Mouse (Mus musculus): ENCODE measurements around the gene Tmem138. TPM values are rescaled to one million over a fixed set of nuclear protein-coding genes. Genes with fewer than 3 reads are reported as not detected.
"Not testable (repeated sequence)": the region's sequence is repeated elsewhere in the genome, so short reads cannot be mapped to it uniquely, and the experiment has no call there.

Tmem138 gene
- polyA plus RNA-seq, 1 experiment = 12.7 TPM

GRCm38 (mm10) chr19:10580102-10580501 lies 2.9 kb upstream of the Tmem138 start:
- Histone ChIP-seq H3K36me3 (ENCODE audit: control insufficient read depth, insufficient read depth, low read length) (no peaks in the 10 kb centered on the region), H3K27me3 (replicated peaks; ENCODE audit: control insufficient read depth, insufficient read depth, low read length) (no peaks in the 10 kb centered on the region), H3K27ac (ENCODE audit: insufficient read depth, low read depth, low read length) (no peak overlapping the region), H3K4me3 (ENCODE audit: insufficient read depth, low read depth, low read length) (no peak overlapping the region), H3K4me1 (ENCODE audit: control insufficient read depth, insufficient read depth, low read length) (peaks cover 3% of the 10 kb centered on the region; the same call in 1 of the 2 replicates)
- WGBS = 86% methylated on average over 3 of the region's 3 CpGs
- TF ChIP-seq CTCF (conservative IDR thresholded peaks at IDR 0.05; ENCODE audit: insufficient read depth, insufficient read length, low read depth, low read length) (no peak), POLR2A (IDR thresholded peaks at IDR 0.05; ENCODE audit: low read depth, low read length) (no peak)
- DNase-seq = no peak

GRCm38 (mm10) chr19:10569627-10570026 lies 7.5 kb downstream of the Tmem138 start:
- H3K4me1 ChIP-seq (ENCODE audit: control insufficient read depth, insufficient read depth, low read length) = no peaks in the 10 kb centered on the region
- H3K36me3 ChIP-seq (ENCODE audit: control insufficient read depth, insufficient read depth, low read length) = peaks cover 2% of the 10 kb centered on the region; the same call in 1 of the 2 replicates
- WGBS = 95% methylated on average over 6 of the region's 6 CpGs
- no peak for DNase-seq
- H3K27me3 ChIP-seq (replicated peaks; ENCODE audit: control insufficient read depth, insufficient read depth, low read length) = no peaks in the 10 kb centered on the region
- no peak overlapping the region for H3K27ac ChIP-seq (ENCODE audit: insufficient read depth, low read depth, low read length)
- no peak overlapping the region for H3K4me3 ChIP-seq (ENCODE audit: insufficient read depth, low read depth, low read length)
- TF ChIP-seq CTCF (conservative IDR thresholded peaks at IDR 0.05; ENCODE audit: insufficient read depth, insufficient read length, low read depth, low read length) (no peak), POLR2A (IDR thresholded peaks at IDR 0.05; ENCODE audit: low read depth, low read length) (no peak)

GRCm38 (mm10) chr19:10565217-10565616 lies 11.9 kb downstream of the Tmem138 start:
- H3K27ac ChIP-seq (ENCODE audit: insufficient read depth, low read depth, low read length) = no peak overlapping the region
- no peak for DNase-seq
- no peaks in the 10 kb centered on the region for H3K4me1 ChIP-seq (ENCODE audit: control insufficient read depth, insufficient read depth, low read length)
- no peaks in the 10 kb centered on the region for H3K27me3 ChIP-seq (replicated peaks; ENCODE audit: control insufficient read depth, insufficient read depth, low read length)
- 55% methylated on average over 4 of the region's 4 CpGs for WGBS
- no peaks in the 10 kb centered on the region for H3K36me3 ChIP-seq (ENCODE audit: control insufficient read depth, insufficient read depth, low read length)
- no peak overlapping the region for H3K4me3 ChIP-seq (ENCODE audit: insufficient read depth, low read depth, low read length)
- TF ChIP-seq POLR2A (IDR thresholded peaks at IDR 0.05; ENCODE audit: low read depth, low read length) (no peak), CTCF (conservative IDR thresholded peaks at IDR 0.05; ENCODE audit: insufficient read depth, insufficient read length, low read depth, low read length) (no peak)

- Histone ChIP-seq H3K36me3 (ENCODE audit: control insufficient read depth, insufficient read depth, low read length) (no peaks in the 10 kb centered on the region), H3K4me3 (ENCODE audit: insufficient read depth, low read depth, low read length) (no peak overlapping the region), H3K27ac (ENCODE audit: insufficient read depth, low read depth, low read length) (no peak overlapping the region), H3K4me1 (ENCODE audit: control insufficient read depth, insufficient read depth, low read length) (no peaks in the 10 kb centered on the region), H3K27me3 (replicated peaks; ENCODE audit: control insufficient read depth, insufficient read depth, low read length) (no peaks in the 10 kb centered on the region)
- whole genome bisulfite sequencing = 84% methylated on average over 6 of the region's 6 CpGs
- DNase-seq = no peak
- no peak for TF ChIP-seq CTCF (conservative IDR thresholded peaks at IDR 0.05; ENCODE audit: insufficient read depth, insufficient read length, low read depth, low read length)
These were observed 12.9 kb downstream of the Tmem138 start for GRCm38 (mm10) chr19:10564278-10564677.

GRCm38 (mm10) chr19:10562351-10562750 lies 14.8 kb downstream of the Tmem138 start:
- TF ChIP-seq POLR2A (IDR thresholded peaks at IDR 0.05; ENCODE audit: low read depth, low read length) (no peak), CTCF (conservative IDR thresholded peaks at IDR 0.05; ENCODE audit: insufficient read depth, insufficient read length, low read depth, low read length) (no peak)
- Histone ChIP-seq H3K4me1 (ENCODE audit: control insufficient read depth, insufficient read depth, low read length) (no peaks in the 10 kb centered on the region), H3K27ac (ENCODE audit: insufficient read depth, low read depth, low read length) (peak overlapping the region; percentile 49; the same call in 1 of the 2 replicates), H3K27me3 (replicated peaks; ENCODE audit: control insufficient read depth, insufficient read depth, low read length) (no peaks in the 10 kb centered on the region), H3K36me3 (ENCODE audit: control insufficient read depth, insufficient read depth, low read length) (no peaks in the 10 kb centered on the region), H3K4me3 (ENCODE audit: insufficient read depth, low read depth, low read length) (no peak overlapping the region)
- WGBS = 72% methylated on average over 5 of the region's 5 CpGs
- DNase-seq = no peak

GRCm38 (mm10) chr19:10561558-10562314 lies 15.4 kb downstream of the Tmem138 start:
- DNase-seq = peak; percentile 41
- H3K4me3 ChIP-seq (ENCODE audit: insufficient read depth, low read depth, low read length) = no peak overlapping the region
- no peak for TF ChIP-seq CTCF (conservative IDR thresholded peaks at IDR 0.05; ENCODE audit: insufficient read depth, insufficient read length, low read depth, low read length)
- TF ChIP-seq POLR2A (IDR thresholded peaks at IDR 0.05; ENCODE audit: low read depth, low read length) = no peak
- H3K27me3 ChIP-seq (replicated peaks; ENCODE audit: control insufficient read depth, insufficient read depth, low read length) = no peaks in the 10 kb centered on the region
- H3K27ac ChIP-seq (ENCODE audit: insufficient read depth, low read depth, low read length) = peak overlapping the region; percentile 49
- H3K4me1 ChIP-seq (ENCODE audit: control insufficient read depth, insufficient read depth, low read length) = no peaks in the 10 kb centered on the region
- H3K36me3 ChIP-seq (ENCODE audit: control insufficient read depth, insufficient read depth, low read length) = no peaks in the 10 kb centered on the region
- WGBS = 59% methylated on average over 6 of the region's 6 CpGs

GRCm38 (mm10) chr19:10560108-10560507 lies 17.1 kb downstream of the Tmem138 start:
- no peak overlapping the region for H3K4me3 ChIP-seq (ENCODE audit: insufficient read depth, low read depth, low read length)
- TF ChIP-seq POLR2A (IDR thresholded peaks at IDR 0.05; ENCODE audit: low read depth, low read length) (no peak), CTCF (conservative IDR thresholded peaks at IDR 0.05; ENCODE audit: insufficient read depth, insufficient read length, low read depth, low read length) (peak; percentile 32; the same call in 1 of the 2 replicates)
- no peaks in the 10 kb centered on the region for H3K36me3 ChIP-seq (ENCODE audit: control insufficient read depth, insufficient read depth, low read length)
- no peaks in the 10 kb centered on the region for H3K27me3 ChIP-seq (replicated peaks; ENCODE audit: control insufficient read depth, insufficient read depth, low read length)
- H3K27ac ChIP-seq (ENCODE audit: insufficient read depth, low read depth, low read length) = no peak overlapping the region
- H3K4me1 ChIP-seq (ENCODE audit: control insufficient read depth, insufficient read depth, low read length) = peaks cover 6% of the 10 kb centered on the region
- WGBS = 40% methylated on average over 5 of the region's 5 CpGs
- peak; percentile 37 for DNase-seq

GRCm38 (mm10) chr19:10557837-10558375 lies 19.3 kb downstream of the Tmem138 start:
- H3K4me1 ChIP-seq (ENCODE audit: control insufficient read depth, insufficient read depth, low read length); H3K4me3 ChIP-seq (ENCODE audit: insufficient read depth, low read depth, low read length); DNase-seq; H3K27ac ChIP-seq (ENCODE audit: insufficient read depth, low read depth, low read length); H3K27me3 ChIP-seq (replicated peaks; ENCODE audit: control insufficient read depth, insufficient read depth, low read length); H3K36me3 ChIP-seq (ENCODE audit: control insufficient read depth, insufficient read depth, low read length): not testable (repeated sequence)
- WGBS = 74% methylated on average over 4 of the region's 4 CpGs

Measured in kidney, adult 2 months (tissue).